Mouse (Mus musculus) left cerebral cortex, adult 18-20 months (tissue): ENCODE measurements around the gene Polr2l. TPM values are rescaled to one million over a fixed set of nuclear protein-coding genes. Genes with fewer than 3 reads are reported as not detected.
A peak's percentile ranks its signal among the peaks of the same experiment; 100 is the strongest.
"Not testable (repeated sequence)": the region's sequence is repeated elsewhere in the genome, so short reads cannot be mapped to it uniquely, and the experiment has no call there.

Experiments used
- DNase-seq, 2 experiments: peaks; one replicate each; pipeline ENCODE4 v3.0.0; 2021 to 2022; ENCODE audit warnings: low spot score in 2 of 2, mixed read lengths in 1 of 2
- total RNA-seq, 2 experiments: library from RNA; stranded (reverse); gene quantifications; 2 replicates each; pipeline ENCODE4 v1.2.3; 2021

The Polr2l gene
- total RNA-seq, 2 experiments from 2014 or later = 36.6 to 41.6 TPM

DNA sequence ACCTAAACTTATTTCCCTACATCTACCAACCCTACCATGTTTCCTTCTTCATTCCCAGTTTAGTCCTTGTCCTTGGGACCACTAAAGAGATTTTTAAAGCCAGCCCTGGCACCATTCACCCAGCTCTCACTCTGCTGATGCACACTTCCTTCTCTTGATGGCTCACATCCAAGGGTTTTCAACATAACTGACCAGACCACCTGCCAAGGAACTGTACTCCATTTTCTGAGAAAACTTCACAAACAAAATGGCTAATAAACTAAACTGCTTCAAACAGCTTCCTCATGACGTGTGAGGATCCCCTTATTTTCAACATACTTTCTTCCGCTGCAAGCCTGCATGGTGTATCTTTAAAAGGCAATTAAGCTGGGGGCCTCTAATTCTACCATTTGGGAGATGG lies 21.3 kb downstream of the Polr2l start:
- DNase-seq = no peak

DNA sequence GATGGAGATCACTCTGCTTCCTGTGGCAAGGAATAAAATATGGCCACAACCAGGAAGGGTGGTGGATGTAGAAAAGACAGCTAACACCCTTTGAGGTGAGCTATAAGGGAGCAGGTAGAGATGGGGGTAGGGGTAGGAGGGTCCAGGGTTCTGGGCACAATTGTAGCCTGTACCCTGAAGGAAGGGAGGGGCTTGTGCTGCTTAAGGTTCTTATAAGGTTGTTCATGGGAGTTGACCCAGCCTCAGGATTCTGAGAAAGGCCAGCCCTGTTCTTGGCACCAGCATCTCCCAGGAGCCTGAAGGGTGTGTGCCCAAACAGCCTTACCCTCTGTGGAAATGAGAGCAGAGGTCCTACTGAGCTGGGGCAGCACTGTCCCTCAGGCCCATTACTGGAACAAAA lies 23.0 kb downstream of the Polr2l start:
- no peak for DNase-seq

DNA sequence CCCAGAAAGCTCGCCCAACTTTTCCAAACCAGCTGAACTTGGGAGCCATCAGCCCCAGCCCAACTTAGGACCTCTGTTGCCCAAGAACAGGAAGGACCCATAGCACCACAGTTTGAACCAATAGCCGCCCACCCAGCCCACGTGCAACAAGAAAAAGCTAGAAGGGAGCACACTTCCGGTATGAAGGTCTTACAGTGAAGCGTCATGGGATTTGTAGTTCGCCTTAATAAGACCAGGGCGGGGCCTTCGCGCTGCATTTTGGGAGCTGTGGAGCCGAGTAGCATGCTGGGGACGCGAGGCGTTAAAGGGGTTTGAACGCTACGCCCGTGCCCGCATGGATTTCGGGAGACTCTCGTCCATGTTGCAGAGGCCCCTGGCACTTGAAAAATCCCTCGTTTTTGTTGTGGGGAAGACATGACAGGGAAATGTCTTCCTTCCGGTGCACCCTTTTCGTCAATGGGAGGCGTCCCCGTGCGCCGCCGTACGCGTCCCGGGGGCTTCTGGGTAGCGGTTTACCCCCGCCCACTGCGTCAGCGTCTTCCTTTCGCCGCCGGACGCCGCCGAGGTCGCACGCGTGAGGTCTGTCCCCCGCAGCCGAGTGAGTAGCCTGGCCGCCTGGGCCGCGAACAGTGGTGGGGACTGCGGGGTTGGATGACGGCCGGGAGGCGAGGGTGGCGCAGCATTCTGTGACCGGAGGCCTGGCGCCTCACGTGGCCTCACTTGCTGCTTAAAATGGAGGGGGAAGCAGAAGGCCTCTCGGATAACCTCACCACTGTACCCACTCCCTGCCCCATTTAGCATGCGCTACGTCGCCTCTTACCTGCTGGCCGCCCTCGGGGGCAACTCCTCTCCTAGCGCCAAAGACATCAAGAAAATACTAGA lies 27.6 kb downstream of the Polr2l start, which contains the start of gene Rplp2:
Gene Rplp2, plus strand, starts transcription at position 261 of the 882 bp plus-strand sequence.
- peak; percentile 94 to 95 for DNase-seq

DNA sequence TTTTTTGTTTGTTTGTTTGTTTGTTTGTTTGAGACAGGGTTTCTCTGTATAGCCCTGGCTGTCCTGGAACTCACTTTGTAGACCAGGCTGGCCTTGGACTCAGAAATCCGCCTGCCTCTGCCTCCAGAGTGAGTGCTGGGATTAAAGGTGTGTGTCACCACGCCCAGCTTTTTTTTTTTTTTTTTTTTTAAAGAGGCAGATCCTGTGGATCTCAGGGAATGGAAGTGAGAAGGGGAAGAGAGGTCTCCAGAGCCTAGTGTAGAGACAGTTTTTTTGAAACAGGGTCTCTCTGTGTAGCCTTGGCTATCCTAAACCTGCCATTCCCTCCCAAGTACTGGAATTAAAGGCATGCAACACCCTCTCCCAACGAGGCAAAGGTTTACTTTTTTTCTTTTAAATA lies 28.6 kb downstream of the Polr2l start:
- not testable (repeated sequence) for DNase-seq

DNA sequence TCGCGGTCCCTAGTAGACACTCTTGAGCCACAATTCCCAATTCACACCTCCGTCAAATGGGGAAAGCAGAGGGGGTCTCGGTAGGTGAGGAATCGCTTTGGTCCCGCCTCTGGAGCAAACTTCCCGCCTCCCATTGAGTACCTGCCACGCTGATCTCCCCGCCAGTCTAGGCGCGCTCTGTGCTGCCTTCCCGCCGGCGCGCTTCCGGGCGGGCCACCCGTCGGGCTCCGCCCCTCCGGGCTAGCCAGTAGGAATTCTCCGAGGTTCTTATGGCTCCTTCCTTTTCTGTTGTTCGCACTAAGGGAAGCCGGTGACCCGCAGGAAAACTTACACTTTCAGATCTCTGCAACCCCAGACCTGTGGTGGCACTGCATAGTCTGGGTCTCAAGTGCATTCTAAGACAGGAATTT lies 31.1 kb downstream of the Polr2l start, which contains the start of gene Pidd1:
Gene Pidd1, minus strand, starts transcription at position 198 of the 410 bp plus-strand sequence.
- DNase-seq = peak in 1 of 2 experiments; percentile 42

DNA sequence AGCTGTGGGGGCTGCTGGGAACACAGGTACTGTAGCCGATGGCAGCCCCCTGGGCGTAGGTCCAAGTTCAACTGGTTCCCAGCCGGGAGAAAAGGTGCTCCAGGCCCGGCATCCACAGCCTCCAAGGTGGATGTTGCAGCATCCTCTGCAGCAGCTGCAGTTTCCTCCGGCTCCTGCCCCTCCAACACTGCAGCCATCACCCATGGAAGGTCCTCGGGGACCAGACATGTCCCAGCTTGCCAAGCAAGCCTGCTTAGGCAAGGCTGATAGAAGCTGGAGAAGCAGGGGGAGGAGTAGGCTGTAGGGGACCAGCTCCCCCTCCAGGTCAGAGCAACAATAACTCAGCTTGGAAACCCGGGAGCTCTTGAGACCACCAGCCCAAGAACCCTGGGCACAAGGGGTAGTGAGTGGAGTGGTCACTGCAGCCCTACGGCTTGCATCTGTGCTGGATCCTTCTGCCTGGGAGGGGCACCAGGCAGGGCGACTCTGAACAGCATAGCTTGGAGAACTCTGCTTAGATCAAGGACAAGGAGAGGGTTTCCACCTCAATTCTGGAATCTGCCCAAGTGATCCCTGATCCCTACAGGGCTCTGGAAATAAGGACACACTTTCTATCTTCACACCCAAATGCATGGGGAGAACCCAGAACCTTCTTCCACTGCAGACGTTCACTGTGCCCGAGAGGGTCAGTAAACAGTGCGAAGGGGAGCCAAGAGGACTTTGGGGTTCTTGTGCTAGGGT lies 31.7 kb downstream of the Polr2l start:
- DNase-seq = no peak

DNA sequence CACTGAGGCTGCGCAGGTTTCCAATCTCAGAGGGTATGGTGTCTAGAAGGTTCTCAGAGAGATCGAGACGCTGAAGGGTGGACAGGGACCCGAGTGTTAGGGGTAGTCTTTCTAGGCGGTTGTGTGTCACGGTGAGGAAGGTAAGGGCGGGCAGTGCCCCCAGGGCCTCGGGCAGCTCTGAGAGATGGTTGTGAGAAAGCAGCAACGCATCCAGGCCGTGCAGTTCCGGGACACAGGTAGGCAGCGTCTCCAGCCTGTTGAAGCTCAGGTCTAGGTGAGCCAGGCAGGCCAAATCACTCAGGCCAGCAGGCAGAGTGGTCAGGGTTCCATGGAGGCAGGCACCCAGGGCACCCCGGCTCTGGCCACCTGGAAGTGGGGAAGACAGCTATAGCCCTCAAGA lies 32.7 kb downstream of the Polr2l start:
- DNase-seq = no peak

DNA sequence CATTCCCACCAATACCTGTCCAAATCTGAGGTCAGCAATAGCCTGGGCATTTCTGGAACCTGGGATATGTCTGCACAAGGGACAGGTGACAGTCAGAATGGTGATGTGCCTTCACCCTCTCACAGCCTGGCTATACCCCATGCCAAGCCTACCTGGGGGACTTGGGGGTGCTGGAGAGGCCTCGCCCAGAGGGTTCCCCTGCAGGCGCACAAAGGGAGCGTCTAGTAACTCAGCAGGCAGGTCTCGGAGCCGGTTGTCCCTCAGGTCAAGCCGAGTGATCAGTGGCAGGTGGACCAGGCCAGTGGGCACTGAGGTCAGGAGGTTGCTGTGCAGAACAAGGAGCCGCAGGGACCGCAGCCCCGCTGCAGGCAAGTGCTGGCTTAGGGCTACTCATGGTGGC lies 33.5 kb downstream of the Polr2l start:
- DNase-seq = no peak

DNA sequence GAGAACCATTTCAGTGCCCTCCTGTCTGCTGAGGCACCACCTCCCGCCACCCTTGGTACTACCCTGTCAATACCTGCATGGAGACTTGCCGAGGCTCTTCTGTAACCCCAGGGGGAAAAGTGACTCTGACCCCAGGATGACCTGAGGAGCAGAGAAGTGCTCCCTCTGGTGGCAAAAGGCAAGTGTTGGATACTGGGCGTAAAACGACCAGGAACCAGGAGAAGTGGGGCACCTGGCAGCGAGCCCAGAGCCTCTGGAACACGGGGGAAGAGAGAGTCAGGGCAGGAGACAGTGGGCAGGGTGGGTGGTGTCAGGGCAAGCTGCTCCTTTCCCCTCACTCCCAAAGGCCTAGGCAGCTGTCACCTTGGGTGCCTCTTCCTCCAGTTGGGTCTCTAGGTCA lies 34.3 kb downstream of the Polr2l start:
- peak; percentile 53 to 54 for DNase-seq

DNA sequence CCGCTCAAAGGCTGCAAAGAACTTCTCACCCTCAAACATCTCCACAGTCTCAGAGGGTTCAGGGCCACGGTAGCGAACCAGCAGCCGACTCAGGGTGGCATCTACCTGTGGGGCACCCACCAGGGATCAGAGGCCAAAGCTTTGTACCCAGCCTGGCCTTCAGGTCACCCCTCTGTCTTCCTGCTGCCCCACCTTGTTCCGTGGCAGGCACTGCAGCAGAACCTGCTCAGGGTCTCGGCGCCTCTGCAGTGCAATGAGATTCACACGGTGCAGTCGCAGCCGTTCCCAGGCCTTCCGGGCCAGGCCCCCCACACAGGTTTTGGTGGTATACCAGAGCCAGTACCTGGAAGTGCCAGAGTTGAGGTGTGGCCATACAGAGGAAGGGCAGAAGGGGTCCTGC lies 35.1 kb downstream of the Polr2l start:
- no peak for DNase-seq

DNA sequence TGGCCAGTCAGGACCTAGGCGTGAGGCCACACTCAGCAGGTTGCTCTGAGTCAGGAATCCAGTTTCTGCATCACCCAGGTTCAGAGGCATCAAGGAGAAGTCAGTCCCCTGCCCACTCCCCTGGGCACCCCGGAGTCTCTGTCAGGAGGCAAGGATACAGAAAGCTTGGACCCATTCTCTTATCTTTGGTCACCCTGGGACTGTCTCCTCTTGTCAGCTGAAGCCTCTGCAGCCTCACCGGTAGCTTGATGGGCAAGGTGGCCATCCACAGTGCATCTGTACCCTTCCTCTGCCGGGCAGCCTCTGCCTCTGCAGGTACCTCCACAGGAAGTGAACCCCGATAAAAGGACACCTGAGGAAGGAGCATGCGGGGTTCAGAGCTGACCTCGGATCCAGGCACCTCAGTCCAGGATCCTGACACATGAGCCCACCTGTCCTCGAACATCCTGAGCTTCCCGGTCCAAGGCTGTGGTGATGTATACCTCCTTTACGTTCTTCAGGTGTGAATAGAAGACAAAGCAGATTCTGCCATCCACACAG lies 35.7 kb downstream of the Polr2l start:
- no peak for DNase-seq

DNA sequence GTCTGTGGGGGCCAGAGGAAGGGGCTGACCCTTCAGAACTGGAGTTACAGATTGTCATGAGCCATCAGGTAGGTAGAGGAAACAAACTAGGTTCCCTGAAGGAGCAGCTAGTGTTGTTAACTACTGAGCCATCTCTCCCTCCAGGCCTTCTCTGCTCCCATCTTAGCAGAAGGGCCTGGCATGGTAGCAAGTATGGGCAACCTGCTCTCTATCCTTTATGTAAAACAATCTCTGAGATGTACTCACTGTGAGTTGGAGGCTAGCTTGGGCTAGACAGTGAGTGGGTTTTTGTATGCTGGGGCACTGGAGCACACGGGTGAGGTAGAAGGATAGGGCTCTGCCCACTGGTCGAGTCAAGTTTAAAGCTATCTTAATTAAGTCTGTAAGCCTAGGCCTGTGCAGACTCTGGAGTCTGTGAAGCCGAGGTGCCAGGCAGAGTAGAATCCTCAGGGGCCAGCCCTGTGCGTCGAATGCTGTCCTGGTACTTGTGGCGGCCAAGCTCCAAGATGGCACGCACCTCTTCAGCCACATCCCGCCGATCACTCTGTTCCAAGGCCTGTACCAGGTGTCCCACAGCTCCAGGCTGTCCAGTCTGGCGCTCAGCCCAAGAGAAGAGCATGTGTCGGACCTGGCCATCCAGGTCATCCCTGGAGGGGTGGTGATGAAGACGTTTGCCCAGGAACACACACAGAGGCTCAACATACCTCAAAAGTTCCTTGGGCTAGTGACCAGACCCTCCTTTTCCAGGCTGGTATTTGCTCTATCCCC lies 36.5 kb downstream of the Polr2l start:
- DNase-seq = no peak

DNA sequence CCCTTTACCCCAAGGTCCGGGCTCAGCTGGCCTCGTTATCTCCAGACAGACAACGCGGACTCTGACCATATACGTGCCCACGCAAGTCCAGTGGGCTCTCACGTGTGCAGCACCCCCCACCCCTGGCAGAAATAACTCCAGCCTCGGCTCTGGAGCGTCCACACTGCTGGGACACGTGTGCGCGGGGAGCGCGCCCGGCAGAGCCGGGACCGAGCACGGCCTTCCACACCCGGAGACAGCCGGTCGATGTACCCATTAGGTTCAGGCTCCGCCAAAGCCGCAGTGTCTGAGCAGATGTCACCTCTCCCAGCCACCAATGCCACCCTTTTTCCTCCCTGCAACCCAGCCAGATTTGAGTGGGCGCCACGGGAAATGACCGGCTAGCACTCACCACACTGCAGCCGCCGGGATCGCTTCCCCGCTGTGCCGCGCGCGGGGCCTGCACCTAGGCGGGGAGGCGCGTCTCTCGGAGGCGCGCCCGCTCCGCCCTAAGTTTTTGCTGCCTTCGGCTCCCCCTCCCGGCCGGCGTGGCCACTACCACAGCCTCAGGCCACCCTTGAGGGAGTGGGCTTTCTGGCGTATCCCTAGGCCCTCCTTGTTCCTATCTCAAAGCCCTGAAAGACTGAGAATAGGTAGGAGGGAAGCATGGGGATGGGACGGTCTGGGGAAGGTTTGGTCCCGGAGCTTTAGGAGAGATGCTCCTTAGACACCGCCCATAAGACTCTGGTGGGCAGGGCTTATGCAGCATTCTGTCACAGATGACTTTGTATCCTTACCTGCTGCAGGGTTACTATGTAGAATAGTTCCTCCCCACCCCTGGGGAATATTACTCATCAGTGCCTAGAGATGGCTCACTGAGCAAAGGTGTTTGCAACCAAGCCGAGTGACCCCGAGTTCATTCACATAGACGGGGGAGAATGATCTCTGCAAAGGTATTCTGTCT lies 37.5 kb downstream of the Polr2l start, which contains the start of gene Slc25a22:
Gene Slc25a22, minus strand, starts transcription at position 715 of the 943 bp plus-strand sequence.
- peak; percentile 80 to 87 for DNase-seq

DNA sequence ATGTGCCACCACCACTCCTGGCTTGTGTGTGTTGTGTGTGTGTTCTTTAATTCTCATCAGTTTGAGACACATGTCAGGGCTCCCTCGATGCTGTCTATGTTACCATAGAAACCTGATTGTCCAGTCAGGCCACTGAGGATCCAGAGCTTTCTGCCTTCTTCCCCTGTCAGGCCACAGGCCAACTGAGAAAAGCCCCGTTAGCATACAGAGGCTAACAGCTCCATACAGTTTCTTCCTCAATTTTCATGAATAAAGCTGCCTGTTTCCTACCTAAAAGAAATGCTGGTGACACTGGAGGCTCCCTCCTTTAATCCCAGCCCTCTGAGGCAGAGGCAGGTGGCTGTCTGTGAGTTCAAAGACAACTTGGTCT lies 38.4 kb downstream of the Polr2l start:
- DNase-seq = no peak

DNA sequence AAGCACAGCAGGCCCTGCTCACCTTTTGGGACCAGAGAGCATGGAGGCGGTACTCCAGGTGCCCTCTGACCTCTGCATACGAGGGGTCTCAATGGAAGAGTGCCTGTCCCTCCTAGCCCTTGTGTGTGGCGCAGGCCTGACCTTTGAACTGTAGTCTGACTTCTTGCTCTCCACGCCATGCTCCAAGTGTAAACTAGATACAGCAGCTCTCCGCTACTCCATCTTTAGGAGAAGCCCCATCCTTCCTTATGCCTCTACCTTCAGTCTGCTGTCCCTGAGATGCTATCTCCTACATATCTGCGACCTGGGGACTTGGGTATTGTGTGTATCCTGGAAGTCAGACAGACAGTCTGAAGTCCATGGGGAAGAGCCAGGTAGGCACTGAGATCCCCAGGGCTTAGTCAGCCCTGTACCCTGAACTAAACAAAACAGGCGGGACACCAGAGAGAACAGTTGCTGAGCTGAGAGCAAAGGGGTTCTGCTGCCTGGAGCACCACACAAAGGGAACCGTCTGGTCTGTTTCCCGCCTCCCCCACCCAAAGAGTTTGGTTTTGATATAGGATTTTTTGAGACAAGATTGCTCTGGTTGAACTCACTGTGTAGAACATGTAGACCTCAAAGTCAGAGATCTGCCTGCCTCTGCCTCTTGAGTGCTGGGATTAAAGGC lies 38.9 kb downstream of the Polr2l start:
- peak in 1 of 2 experiments; percentile 3 for DNase-seq

DNA sequence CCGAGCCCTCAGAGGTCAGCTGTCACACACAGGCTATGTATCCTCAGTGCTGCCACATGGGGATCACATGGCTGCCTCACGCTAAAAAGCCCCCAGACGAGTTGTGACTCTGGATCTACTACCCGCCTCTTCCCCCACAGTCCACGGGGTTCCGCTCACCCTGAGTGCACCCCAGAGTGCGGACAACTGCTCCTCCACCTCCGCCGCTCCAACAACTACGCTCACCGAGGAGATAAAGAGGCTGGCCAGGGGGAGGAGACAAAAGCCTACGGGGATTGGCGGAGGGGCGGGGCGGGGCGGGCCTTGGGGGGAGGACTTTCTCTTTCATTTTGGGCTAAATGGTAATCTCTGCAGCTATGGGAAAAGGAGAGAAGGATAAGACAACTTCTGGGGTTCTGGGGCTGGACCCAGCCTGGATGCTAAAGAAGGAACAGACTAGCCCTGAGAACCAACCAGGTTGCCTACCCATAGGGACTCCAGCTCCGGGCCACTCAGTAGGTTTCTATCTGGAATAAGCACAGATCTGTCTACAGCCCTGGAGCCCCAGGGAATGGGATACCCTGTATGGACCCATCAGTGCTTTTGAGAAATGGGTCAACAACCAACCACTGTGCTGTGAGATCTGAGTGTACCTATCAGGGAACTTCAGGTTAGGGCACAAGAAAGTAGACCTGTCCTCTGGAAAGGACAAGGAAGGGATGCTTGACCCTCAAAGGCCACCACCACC lies 39.6 kb downstream of the Polr2l start:
- peak; percentile 63 to 70 for DNase-seq

DNA sequence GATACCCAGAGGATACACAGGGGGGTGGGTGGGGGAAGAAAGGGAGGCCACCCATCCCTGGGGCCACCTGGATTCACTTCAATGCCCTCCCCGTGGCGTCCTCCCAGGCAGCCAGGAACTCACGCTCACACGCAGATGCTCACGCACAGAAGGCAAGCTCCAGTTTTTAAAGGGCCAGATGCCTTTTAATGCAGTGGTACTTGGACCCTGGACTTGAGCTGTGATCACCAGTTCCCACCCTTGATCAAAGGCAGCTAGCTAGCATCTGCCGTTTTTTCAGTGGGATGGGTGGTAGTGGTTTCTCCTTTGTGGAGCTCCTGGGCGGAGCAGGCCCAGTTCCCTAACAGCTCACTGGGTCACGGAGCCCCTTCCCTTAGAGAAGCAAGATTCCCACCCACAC lies 40.5 kb downstream of the Polr2l start:
- DNase-seq = peak; percentile 66 to 76

DNA sequence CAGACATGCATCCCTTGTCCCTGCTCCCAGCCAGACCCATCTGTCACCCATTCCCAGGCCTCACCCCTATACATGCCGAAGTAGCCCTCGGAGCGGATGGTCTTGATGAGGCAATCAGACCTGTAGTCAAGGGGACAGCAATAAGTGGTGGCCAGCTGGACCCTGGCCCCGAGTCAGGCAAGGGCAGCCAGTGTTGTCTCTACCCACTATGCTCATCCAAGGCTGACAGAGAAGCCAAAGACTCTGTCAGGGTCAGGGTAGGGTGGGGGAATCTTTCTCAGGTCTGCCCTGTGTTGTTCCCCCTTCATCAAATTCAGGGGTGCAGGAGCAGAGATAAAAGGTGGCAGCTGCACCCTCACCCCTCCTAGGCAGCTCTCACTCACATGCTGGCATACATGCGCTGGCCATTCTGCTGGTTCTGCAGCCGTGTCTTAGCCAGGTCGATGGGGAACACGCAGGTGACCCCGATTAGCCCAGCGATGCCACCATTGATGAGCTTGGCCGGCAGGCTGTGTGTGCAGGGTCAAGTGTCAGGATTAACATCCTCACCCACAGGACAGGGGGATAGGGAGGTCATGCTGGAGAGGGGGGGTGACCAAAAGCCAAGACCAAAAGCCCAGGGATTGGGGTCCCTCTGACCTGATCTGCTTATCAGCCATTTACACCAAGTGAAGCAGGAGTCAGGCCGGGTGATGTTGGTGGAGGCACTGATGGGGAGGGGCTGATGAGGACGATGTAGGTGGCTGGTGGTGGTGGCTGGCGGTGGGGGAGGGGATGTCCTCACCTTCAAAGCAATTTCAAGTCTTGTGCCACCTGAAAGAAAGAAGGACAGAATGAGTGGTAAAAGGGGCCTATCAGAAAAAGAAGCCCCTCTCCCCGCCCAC lies 41.2 kb downstream of the Polr2l start:
- DNase-seq = no peak
